Mouse (Mus musculus): ENCODE measurements around the gene Gpr179. TPM values are rescaled to one million over a fixed set of nuclear protein-coding genes. Genes with fewer than 3 reads are reported as not detected.
"Not testable (repeated sequence)": the region's sequence is repeated elsewhere in the genome, so short reads cannot be mapped to it uniquely, and the experiment has no call there.

The Gpr179 gene
- polyA plus RNA-seq, 1 experiment from 2014 or later, result 0.01 TPM

DNA sequence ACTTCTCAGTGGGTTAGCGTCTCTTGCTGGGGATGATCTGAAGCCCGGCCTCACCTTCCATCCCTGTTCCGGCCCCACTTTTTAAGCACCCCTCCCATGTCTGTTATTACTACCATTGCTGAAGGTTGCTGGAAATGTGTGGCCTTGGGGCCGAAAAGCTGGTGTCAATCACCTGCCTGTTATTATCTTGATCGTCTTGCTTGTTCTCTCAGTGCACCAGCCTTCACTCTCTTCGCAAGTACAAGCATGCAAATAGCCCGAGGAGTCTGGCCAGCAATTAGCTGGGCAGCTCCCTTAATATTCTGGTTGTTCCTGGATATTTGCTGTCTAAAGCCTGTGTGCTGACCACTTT is 11.7 kb upstream of the Gpr179 start:
- H3K27me3 ChIP-seq (ENCODE audit: control insufficient read depth, insufficient read depth, low read length), result no peaks in the 10 kb centered on the region
- H3K36me3 ChIP-seq (ENCODE audit: control insufficient read depth, insufficient read depth, low read length), result no peaks in the 10 kb centered on the region
- H3K4me2 ChIP-seq, result peak overlapping the region; percentile 91
- peaks cover 24% of the 10 kb centered on the region for H3K4me1 ChIP-seq (ENCODE audit: control insufficient read depth, insufficient read depth, low read length)
- H3K4me3 ChIP-seq (ENCODE audit: low read depth, low read length), result peak overlapping the region; percentile 94
- H3K9me3 ChIP-seq (replicated peaks; ENCODE audit: control insufficient read depth, low read length), result no peaks in the 10 kb centered on the region
- 2% methylated on average over 7 of the region's 7 CpGs for WGBS (ENCODE audit: insufficient replicate concordance)
- no peak for ATAC-seq (replicated peaks; ENCODE audit: insufficient number of reproducible peaks, low FRiP score, low TSS enrichment)
- H3K27ac ChIP-seq (ENCODE audit: low read depth, low read length), result peak overlapping the region; percentile 98
- peak overlapping the region; percentile 98 for H3K9ac ChIP-seq (ENCODE audit: low read depth, low read length)

DNA sequence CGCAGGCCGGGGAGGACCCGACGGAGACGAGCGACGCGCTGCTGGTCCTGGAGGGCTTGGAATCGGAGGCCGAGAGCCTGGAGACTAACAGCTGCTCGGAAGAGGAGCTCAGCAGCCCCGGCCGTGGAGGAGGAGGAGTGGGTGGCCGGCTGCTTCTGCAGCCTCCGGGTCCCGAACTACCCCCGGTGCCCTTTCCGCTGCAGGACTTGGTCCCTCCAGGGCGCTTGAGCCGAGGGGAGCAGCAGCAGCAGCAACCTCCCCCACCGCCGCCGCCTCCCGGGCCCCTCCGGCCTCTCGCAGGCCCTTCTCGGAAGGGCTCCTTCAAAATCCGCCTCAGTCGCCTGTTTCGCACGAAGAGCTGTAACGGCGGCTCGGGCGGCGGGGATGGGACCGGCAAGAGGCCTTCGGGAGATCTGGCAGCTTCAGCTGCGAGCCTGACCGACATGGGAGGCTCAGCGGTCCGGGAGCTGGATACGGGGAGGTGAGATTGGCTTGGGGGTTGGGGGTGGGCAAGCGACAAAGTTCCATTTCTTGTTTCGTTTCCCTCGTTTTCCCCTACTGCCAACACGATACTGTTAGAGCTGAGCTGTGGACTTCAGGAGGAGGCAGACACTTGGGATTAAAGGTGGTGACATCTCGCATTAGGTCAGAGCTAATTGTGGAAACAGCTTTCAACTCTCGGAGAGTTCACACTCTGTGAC is 11.2 kb upstream of the Gpr179 start:
- under 1% methylated on average over 43 of the region's 49 CpGs for WGBS (ENCODE audit: insufficient replicate concordance)
- Histone ChIP-seq H3K9me3 (replicated peaks; ENCODE audit: control insufficient read depth, low read length) (no peaks in the 10 kb centered on the region), H3K4me1 (ENCODE audit: control insufficient read depth, insufficient read depth, low read length) (peaks cover 23% of the 10 kb centered on the region), H3K36me3 (ENCODE audit: control insufficient read depth, insufficient read depth, low read length) (no peaks in the 10 kb centered on the region), H3K27me3 (ENCODE audit: control insufficient read depth, insufficient read depth, low read length) (no peaks in the 10 kb centered on the region), H3K4me2 (peak overlapping the region; percentile 91), H3K4me3 (ENCODE audit: low read depth, low read length) (peak overlapping the region; percentile 94), H3K9ac (ENCODE audit: low read depth, low read length) (peak overlapping the region; percentile 98), H3K27ac (ENCODE audit: low read depth, low read length) (peak overlapping the region; percentile 98)
- ATAC-seq (replicated peaks; ENCODE audit: insufficient number of reproducible peaks, low FRiP score, low TSS enrichment), result no peak

DNA sequence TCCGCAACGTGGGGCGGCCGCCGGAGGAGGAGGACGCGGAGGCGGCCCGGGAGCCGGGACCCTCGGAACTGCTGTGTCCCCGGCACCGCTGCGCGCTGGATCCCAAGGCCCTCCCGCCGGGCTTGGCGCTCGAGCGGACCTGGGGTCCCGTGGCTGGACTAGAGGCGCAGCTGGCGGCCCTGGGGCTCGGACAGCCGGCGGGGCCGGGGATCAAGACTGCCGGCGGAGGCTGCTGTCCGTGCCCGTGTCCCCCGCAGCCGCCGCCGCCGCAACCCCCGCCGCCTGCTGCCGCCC is 10.7 kb upstream of the Gpr179 start:
- Histone ChIP-seq H3K36me3 (ENCODE audit: control insufficient read depth, insufficient read depth, low read length) (no peaks in the 10 kb centered on the region), H3K9me3 (replicated peaks; ENCODE audit: control insufficient read depth, low read length) (no peaks in the 10 kb centered on the region), H3K27ac (ENCODE audit: low read depth, low read length) (peak overlapping the region; percentile 98), H3K4me3 (ENCODE audit: low read depth, low read length) (peak overlapping the region; percentile 94), H3K4me1 (ENCODE audit: control insufficient read depth, insufficient read depth, low read length) (peaks cover 19% of the 10 kb centered on the region), H3K9ac (ENCODE audit: low read depth, low read length) (peak overlapping the region; percentile 98), H3K4me2 (peak overlapping the region; percentile 91), H3K27me3 (ENCODE audit: control insufficient read depth, insufficient read depth, low read length) (no peaks in the 10 kb centered on the region)
- ATAC-seq (replicated peaks; ENCODE audit: insufficient number of reproducible peaks, low FRiP score, low TSS enrichment), result peak; percentile 47
- WGBS (ENCODE audit: insufficient replicate concordance), result 0% methylated on average over 18 of the region's 39 CpGs

DNA sequence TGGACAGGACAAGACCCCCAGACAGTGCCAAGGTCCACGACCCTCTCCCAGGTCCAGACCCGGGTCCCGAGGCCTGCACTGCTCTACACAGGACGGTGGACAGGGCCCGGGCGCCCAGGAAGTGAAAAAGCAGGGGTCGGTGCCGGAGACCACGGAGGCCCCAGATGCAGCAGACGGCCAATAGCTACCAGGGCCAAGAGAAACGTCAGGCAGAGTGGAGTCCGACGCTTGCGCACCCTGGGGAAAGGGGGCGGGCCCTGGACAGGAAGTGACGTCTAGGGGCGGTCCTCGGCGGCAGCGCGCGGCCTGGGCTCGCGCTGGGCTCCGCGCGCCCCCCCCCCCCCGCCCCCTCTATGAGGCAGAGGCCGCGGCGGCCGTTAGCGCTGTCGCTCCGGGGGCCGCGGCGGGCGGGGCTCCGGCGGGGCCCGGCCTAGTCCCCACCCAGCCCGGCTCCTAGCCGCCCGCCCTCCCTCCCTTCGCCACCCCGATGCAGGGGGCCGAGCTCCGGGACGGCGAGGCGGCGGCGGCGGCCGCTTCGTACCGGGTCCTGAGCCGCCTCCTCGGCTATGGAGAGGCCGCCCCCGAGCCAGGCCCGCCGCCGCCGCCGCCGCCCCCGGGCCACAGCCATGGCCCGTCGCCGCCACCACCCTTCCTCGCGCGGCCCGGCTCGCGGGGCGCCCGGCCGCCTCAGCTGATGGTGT is 10.2 kb upstream of the Gpr179 start, which contains the start of gene Socs7:
TSS of gene Socs7 (plus strand) at position 604 of the 701 bp plus-strand sequence.
- WGBS (ENCODE audit: insufficient replicate concordance), result 1% methylated on average over 14 of the region's 81 CpGs
- Histone ChIP-seq H3K27ac (ENCODE audit: low read depth, low read length) (peak within 1 kb of the TSS; percentile 98), H3K4me3 (ENCODE audit: low read depth, low read length) (peak within 1 kb of the TSS; percentile 94), H3K4me1 (ENCODE audit: control insufficient read depth, insufficient read depth, low read length) (peaks cover 19% of the 10 kb centered on the region), H3K4me2 (peak within 1 kb of the TSS; percentile 91), H3K36me3 (ENCODE audit: control insufficient read depth, insufficient read depth, low read length) (no peaks in the 10 kb centered on the region), H3K27me3 (ENCODE audit: control insufficient read depth, insufficient read depth, low read length) (no peaks in the 10 kb centered on the region), H3K9me3 (replicated peaks; ENCODE audit: control insufficient read depth, low read length) (no peaks in the 10 kb centered on the region), H3K9ac (ENCODE audit: low read depth, low read length) (peak within 1 kb of the TSS; percentile 98)
- peak; percentile 94 for ATAC-seq (replicated peaks; ENCODE audit: insufficient number of reproducible peaks, low FRiP score, low TSS enrichment)

DNA sequence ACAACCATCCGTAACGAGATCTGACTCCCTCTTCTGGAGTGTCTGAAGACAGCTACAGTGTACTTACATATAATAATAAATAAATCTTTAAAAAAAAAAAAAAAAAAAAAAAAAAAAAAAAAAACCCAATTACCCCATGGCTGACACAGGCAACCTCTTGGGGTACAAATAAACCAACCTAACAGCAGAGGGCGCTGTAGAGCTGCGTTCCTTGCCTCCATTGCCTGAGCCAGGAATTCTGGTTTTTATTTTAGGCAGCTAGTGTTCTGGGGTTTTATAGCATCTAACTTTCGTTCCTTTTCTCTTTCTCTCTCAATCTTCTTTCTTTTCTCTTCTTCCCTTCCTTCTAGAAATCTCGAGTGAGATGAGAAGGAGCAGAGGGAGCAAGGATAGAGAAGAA is 5.8 kb upstream of the Gpr179 start:
- not testable (repeated sequence) for H3K36me3 ChIP-seq (ENCODE audit: control insufficient read depth, insufficient read depth, low read length); H3K4me2 ChIP-seq; H3K27me3 ChIP-seq (ENCODE audit: control insufficient read depth, insufficient read depth, low read length); H3K9me3 ChIP-seq (replicated peaks; ENCODE audit: control insufficient read depth, low read length); H3K4me3 ChIP-seq (ENCODE audit: low read depth, low read length); H3K9ac ChIP-seq (ENCODE audit: low read depth, low read length); ATAC-seq (replicated peaks; ENCODE audit: insufficient number of reproducible peaks, low FRiP score, low TSS enrichment); H3K4me1 ChIP-seq (ENCODE audit: control insufficient read depth, insufficient read depth, low read length); H3K27ac ChIP-seq (ENCODE audit: low read depth, low read length)
- WGBS (ENCODE audit: insufficient replicate concordance), result 12% methylated on average over 4 of the region's 6 CpGs

DNA sequence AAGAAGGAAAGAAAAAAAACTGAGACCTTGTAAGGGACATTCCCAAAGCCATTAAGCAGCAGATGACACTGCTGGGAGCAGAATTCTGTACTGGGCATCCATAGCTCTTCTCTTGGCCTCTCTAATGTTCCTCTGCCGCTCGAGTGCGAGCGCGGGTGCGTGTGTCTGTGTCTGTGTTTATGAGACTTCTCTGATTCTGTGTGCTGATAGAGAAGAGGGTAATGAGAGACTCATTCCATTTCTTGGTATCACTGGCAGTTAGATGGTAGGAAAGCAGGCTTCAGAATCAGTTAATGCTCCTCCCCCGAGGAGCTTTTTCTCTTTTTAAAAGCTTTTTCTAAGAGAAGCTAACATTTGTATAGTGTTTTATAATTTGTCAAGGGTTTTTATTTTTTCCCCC is 3.4 kb upstream of the Gpr179 start:
- Histone ChIP-seq H3K27ac (ENCODE audit: low read depth, low read length) (no peak overlapping the region), H3K4me1 (ENCODE audit: control insufficient read depth, insufficient read depth, low read length) (peaks cover 5% of the 10 kb centered on the region; the same call in 1 of the 2 replicates), H3K36me3 (ENCODE audit: control insufficient read depth, insufficient read depth, low read length) (no peaks in the 10 kb centered on the region), H3K9me3 (replicated peaks; ENCODE audit: control insufficient read depth, low read length) (no peaks in the 10 kb centered on the region), H3K4me2 (no peak overlapping the region), H3K9ac (ENCODE audit: low read depth, low read length) (no peak overlapping the region), H3K4me3 (ENCODE audit: low read depth, low read length) (no peak overlapping the region), H3K27me3 (ENCODE audit: control insufficient read depth, insufficient read depth, low read length) (no peaks in the 10 kb centered on the region)
- no peak for ATAC-seq (replicated peaks; ENCODE audit: insufficient number of reproducible peaks, low FRiP score, low TSS enrichment)
- whole genome bisulfite sequencing (ENCODE audit: insufficient replicate concordance), result 84% methylated on average over 7 of the region's 7 CpGs

DNA sequence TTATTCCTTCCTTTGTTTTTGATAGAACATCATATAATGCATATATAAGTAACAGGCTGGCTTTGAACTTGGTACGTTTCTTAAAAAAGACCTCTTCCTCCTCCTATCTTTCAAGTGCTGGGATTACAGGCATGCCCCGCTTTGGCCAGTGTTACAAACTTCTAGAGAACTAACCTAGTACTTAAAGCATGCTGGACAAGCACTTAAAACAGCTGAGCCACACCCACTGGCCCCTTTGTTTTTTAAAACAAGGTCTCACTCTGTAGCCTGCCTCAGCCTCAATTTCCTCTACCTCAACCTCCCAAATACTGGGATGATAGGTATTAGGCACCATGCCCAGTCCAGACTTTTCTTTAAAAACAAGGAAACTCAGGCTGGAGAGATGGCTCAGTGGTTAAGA is 2.8 kb upstream of the Gpr179 start:
- H3K27me3 ChIP-seq (ENCODE audit: control insufficient read depth, insufficient read depth, low read length), result no peaks in the 10 kb centered on the region
- no peak for ATAC-seq (replicated peaks; ENCODE audit: insufficient number of reproducible peaks, low FRiP score, low TSS enrichment)
- no peaks in the 10 kb centered on the region for H3K36me3 ChIP-seq (ENCODE audit: control insufficient read depth, insufficient read depth, low read length)
- peaks cover 11% of the 10 kb centered on the region for H3K4me1 ChIP-seq (ENCODE audit: control insufficient read depth, insufficient read depth, low read length)
- no peak overlapping the region for H3K4me3 ChIP-seq (ENCODE audit: low read depth, low read length)
- no peak overlapping the region for H3K4me2 ChIP-seq
- H3K9ac ChIP-seq (ENCODE audit: low read depth, low read length), result no peak overlapping the region
- no peak overlapping the region for H3K27ac ChIP-seq (ENCODE audit: low read depth, low read length)
- 63% methylated on average over 2 of the region's 2 CpGs for WGBS (ENCODE audit: insufficient replicate concordance)
- H3K9me3 ChIP-seq (replicated peaks; ENCODE audit: control insufficient read depth, low read length), result no peaks in the 10 kb centered on the region

DNA sequence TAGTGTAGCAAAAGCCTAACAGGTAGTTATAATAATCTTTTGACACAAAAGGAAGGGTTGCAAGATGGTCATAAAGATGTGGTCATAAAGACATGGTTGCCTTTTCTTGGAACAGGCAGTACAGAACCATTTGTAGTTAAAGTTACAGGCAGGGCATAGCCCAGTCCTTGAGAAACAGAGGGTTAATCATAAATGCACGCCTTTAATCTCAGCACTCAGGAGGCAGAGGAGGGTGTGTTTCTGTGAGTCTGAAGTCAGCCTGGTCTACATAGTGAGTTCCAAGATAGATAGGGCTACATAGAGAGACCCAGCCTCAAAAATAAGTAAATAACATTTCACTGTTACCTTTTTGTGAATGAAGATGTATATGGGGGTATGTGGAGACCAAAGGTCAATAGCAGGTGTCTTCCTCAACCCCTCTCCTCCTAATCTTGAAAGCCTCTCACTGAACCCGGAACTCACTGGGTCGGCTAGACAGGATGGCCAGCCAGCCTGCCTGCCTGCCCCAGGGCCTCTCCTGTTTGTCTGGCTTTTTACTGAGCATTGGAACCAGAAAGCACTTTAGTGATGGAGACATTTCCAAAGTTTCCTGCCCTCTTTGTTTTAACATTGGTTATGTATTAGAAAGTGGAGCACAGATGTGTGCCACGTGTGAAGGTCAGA is 1.2 kb upstream of the Gpr179 start:
- H3K9ac ChIP-seq (ENCODE audit: low read depth, low read length), result no peak overlapping the region
- no peak for ATAC-seq (replicated peaks; ENCODE audit: insufficient number of reproducible peaks, low FRiP score, low TSS enrichment)
- peaks cover 13% of the 10 kb centered on the region for H3K4me1 ChIP-seq (ENCODE audit: control insufficient read depth, insufficient read depth, low read length)
- no peak overlapping the region for H3K4me2 ChIP-seq
- H3K27me3 ChIP-seq (ENCODE audit: control insufficient read depth, insufficient read depth, low read length), result no peaks in the 10 kb centered on the region
- no peaks in the 10 kb centered on the region for H3K9me3 ChIP-seq (replicated peaks; ENCODE audit: control insufficient read depth, low read length)
- WGBS (ENCODE audit: insufficient replicate concordance), result 58% methylated on average over 4 of the region's 4 CpGs
- H3K27ac ChIP-seq (ENCODE audit: low read depth, low read length), result no peak overlapping the region
- no peak overlapping the region for H3K4me3 ChIP-seq (ENCODE audit: low read depth, low read length)
- no peaks in the 10 kb centered on the region for H3K36me3 ChIP-seq (ENCODE audit: control insufficient read depth, insufficient read depth, low read length)
